Mouse (Mus musculus): ENCODE measurements at regions not wholly inside any gene's neighbourhood (a gene's known extent, or its start where the extent isn't known, plus 50 kb on each side); places are given as distances from the start of the nearest gene placed in this dataset.
A peak's percentile ranks its signal among the peaks of the same experiment; 100 is the strongest.

- no peak for ATAC-seq
- H3K4me1 ChIP-seq (ENCODE audit: insufficient read depth, low read depth, low read length): no peaks in the 10 kb centered on the region
- no peak overlapping the region for H3K9ac ChIP-seq (replicated peaks; ENCODE audit: low read depth)
- no peak overlapping the region for H3K4me3 ChIP-seq (ENCODE audit: low read depth, low read length)
- H3K4me2 ChIP-seq (replicated peaks; ENCODE audit: low read depth, low read length): no peak overlapping the region
- no peaks in the 10 kb centered on the region for H3K9me3 ChIP-seq (ENCODE audit: low read length)
- H3K36me3 ChIP-seq (ENCODE audit: insufficient read depth, low read length): no peaks in the 10 kb centered on the region
- TF ChIP-seq CTCF (IDR thresholded peaks at IDR 0.05): no peak
- TF ChIP-seq EP300 (IDR thresholded peaks at IDR 0.05): no peak
- DNase-seq (ENCODE audit: low spot score): no peak
- no peaks in the 10 kb centered on the region for H3K27me3 ChIP-seq (replicated peaks; ENCODE audit: insufficient read depth, low read length)
- no peak overlapping the region for H3K27ac ChIP-seq (ENCODE audit: low read length)
These were observed 480.5 kb upstream of the Tnp1 start for GRCm38 (mm10) chr1:73495971-73496749.

GRCm38 (mm10) chr1:73481956-73482355 lies 466.2 kb upstream of the Tnp1 start:
- 68% methylated on average over 2 of the region's 2 CpGs for WGBS
- ATAC-seq (no peak), DNase-seq (ENCODE audit: low spot score) (no peak)
- Histone ChIP-seq H3K27me3 (replicated peaks; ENCODE audit: insufficient read depth, low read length) (no peaks in the 10 kb centered on the region), H3K9me3 (ENCODE audit: low read length) (no peaks in the 10 kb centered on the region), H3K27ac (ENCODE audit: low read length) (no peak overlapping the region), H3K4me1 (ENCODE audit: insufficient read depth, low read depth, low read length) (no peaks in the 10 kb centered on the region), H3K4me3 (ENCODE audit: low read depth, low read length) (no peak overlapping the region), H3K4me2 (replicated peaks; ENCODE audit: low read depth, low read length) (no peak overlapping the region), H3K36me3 (ENCODE audit: insufficient read depth, low read length) (no peaks in the 10 kb centered on the region), H3K9ac (replicated peaks; ENCODE audit: low read depth) (no peak overlapping the region)
- TF ChIP-seq CTCF (IDR thresholded peaks at IDR 0.05) (no peak), EP300 (IDR thresholded peaks at IDR 0.05) (no peak)

DNA sequence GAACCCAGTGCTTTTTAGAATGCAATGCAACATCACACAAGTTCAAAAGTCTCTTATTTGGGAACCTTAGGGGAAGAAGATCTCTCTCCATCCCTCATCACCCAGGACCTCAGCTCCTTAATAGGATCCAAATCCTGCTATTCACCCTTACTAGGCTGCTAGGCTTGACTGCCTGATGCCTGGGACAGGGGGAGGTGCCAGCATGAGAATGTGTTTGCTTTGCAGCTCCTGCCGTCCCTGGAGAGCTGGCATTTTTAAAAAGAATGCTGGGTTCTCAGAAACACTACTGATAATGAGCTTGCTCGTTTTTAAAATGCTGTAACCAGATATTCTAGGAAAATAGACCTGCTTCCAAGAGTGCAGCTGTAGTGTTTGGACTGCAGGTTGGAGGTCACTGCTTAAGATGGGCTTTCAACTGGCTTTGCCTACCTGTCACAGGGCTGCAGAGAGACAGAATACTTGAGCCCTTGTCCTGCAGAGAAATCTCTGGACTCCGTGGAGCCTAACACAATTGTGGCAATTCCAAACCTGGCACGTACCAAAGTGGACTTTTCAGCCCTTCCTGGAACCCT lies 463.7 kb upstream of the Tnp1 start:
- ATAC-seq (no peak; the same call in 1 of the 2 replicates), DNase-seq (ENCODE audit: low spot score) (peak; percentile 32)
- Histone ChIP-seq H3K27me3 (replicated peaks; ENCODE audit: insufficient read depth, low read length) (no peaks in the 10 kb centered on the region), H3K9ac (replicated peaks; ENCODE audit: low read depth) (no peak overlapping the region), H3K36me3 (ENCODE audit: insufficient read depth, low read length) (no peaks in the 10 kb centered on the region), H3K27ac (ENCODE audit: low read length) (no peak overlapping the region), H3K4me2 (replicated peaks; ENCODE audit: low read depth, low read length) (no peak overlapping the region), H3K4me1 (ENCODE audit: insufficient read depth, low read depth, low read length) (no peaks in the 10 kb centered on the region), H3K4me3 (ENCODE audit: low read depth, low read length) (no peak overlapping the region), H3K9me3 (ENCODE audit: low read length) (no peaks in the 10 kb centered on the region)
- TF ChIP-seq EP300 (IDR thresholded peaks at IDR 0.05) (peak; percentile 21; the same call in 1 of the 2 replicates), CTCF (IDR thresholded peaks at IDR 0.05) (no peak)
- 29% methylated on average over 4 of the region's 4 CpGs for WGBS

- Histone ChIP-seq H3K9me3 (ENCODE audit: low read length) (no peaks in the 10 kb centered on the region), H3K27ac (ENCODE audit: low read length) (no peak overlapping the region), H3K4me1 (ENCODE audit: insufficient read depth, low read depth, low read length) (no peaks in the 10 kb centered on the region), H3K4me3 (ENCODE audit: low read depth, low read length) (no peak overlapping the region), H3K27me3 (replicated peaks; ENCODE audit: insufficient read depth, low read length) (no peaks in the 10 kb centered on the region), H3K4me2 (replicated peaks; ENCODE audit: low read depth, low read length) (no peak overlapping the region), H3K36me3 (ENCODE audit: insufficient read depth, low read length) (no peaks in the 10 kb centered on the region), H3K9ac (replicated peaks; ENCODE audit: low read depth) (no peak overlapping the region)
- DNase-seq (ENCODE audit: low spot score) (no peak), ATAC-seq (no peak)
- WGBS: 80% methylated on average over 3 of the region's 3 CpGs
- TF ChIP-seq EP300 (IDR thresholded peaks at IDR 0.05) (no peak), CTCF (IDR thresholded peaks at IDR 0.05) (no peak)
These were observed 444.9 kb upstream of the Tnp1 start for GRCm38 (mm10) chr1:73460598-73460997.

DNA sequence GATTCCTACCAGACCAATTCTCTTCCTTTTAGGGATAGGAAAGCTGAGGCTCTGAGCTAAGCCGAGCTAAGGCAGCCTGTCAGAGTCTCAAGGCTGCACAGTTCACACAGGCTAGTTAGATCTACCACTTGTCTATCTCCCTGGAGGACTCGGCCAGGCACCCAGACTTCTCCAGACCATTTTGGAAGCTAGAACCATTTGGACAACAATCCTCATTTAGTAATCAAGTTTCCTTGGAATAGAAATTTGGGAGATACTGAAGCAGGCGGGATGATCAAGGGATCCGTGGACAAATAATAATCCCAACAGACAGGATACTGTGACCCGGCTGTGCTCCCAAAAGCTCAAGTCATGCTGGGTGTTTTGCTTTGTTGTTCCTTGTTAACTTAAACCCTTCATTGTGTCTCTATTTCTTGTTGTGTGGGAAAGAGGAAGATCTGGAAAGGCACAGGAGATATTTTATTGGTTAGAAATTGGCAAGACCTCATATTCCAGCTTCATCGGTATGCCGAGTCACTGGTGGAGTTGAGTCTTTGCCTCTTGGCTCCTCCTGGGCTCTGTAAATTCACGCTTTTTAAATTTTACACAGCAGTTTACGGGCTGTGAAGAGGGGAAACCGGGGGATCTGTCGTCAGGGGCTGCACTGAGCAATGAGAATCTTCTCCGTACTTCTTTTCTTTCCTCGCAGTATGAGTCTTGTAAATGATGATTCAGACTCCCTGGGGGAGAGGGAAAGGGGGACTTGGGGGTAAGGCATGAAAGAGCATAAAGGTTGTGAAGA lies 444.2 kb upstream of the Tnp1 start:
- TF ChIP-seq EP300 (IDR thresholded peaks at IDR 0.05) (no peak), CTCF (IDR thresholded peaks at IDR 0.05) (no peak)
- Histone ChIP-seq H3K9ac (replicated peaks; ENCODE audit: low read depth) (no peak overlapping the region), H3K27ac (ENCODE audit: low read length) (no peak overlapping the region), H3K36me3 (ENCODE audit: insufficient read depth, low read length) (no peaks in the 10 kb centered on the region), H3K9me3 (ENCODE audit: low read length) (no peaks in the 10 kb centered on the region), H3K4me2 (replicated peaks; ENCODE audit: low read depth, low read length) (no peak overlapping the region), H3K4me3 (ENCODE audit: low read depth, low read length) (no peak overlapping the region), H3K4me1 (ENCODE audit: insufficient read depth, low read depth, low read length) (no peaks in the 10 kb centered on the region), H3K27me3 (replicated peaks; ENCODE audit: insufficient read depth, low read length) (no peaks in the 10 kb centered on the region)
- WGBS: 79% methylated on average over 13 of the region's 13 CpGs
- DNase-seq (ENCODE audit: low spot score): no peak
- ATAC-seq: no peak

GRCm38 (mm10) chr1:73457261-73457660 lies 441.6 kb upstream of the Tnp1 start:
- Histone ChIP-seq H3K36me3 (ENCODE audit: insufficient read depth, low read length) (no peaks in the 10 kb centered on the region), H3K9me3 (ENCODE audit: low read length) (no peaks in the 10 kb centered on the region), H3K4me1 (ENCODE audit: insufficient read depth, low read depth, low read length) (no peaks in the 10 kb centered on the region), H3K27ac (ENCODE audit: low read length) (no peak overlapping the region), H3K27me3 (replicated peaks; ENCODE audit: insufficient read depth, low read length) (no peaks in the 10 kb centered on the region), H3K4me2 (replicated peaks; ENCODE audit: low read depth, low read length) (no peak overlapping the region), H3K9ac (replicated peaks; ENCODE audit: low read depth) (no peak overlapping the region), H3K4me3 (ENCODE audit: low read depth, low read length) (no peak overlapping the region)
- no peak for ATAC-seq
- TF ChIP-seq CTCF (IDR thresholded peaks at IDR 0.05) (no peak), EP300 (IDR thresholded peaks at IDR 0.05) (no peak)
- WGBS: 79% methylated on average over 2 of the region's 2 CpGs
- DNase-seq (ENCODE audit: low spot score): no peak
